Comparison of ENCODE assay signal across 14 mouse cellular contexts in the genomic region with DNA sequence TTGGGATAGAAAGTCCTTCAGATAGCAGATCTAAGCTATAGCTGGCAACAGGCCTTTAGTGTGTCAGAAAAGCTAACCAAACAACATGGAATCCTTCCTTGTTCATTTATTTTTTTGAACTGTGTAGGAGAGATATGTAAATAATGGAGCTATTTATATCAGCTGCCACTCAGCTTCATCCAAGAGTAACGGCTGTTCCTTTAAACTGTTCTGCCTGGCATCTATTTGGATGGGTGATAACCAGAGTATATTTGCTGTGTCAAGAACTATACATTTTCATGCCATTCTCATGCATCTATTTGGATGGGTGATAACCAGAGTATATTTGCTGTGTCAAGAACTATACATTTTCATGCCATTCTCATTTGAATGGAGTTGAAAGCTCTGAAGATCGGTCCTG.
"Had no signal": no experiment of that assay in that cellular context is flagged by ENCODE, and none has a peak within 500 bp of the region (broad histone marks: within the 10 kb centered on the region; RNA-seq: fewer than 3 reads in every experiment).

No protein-coding gene starts in this region.

- H3K36me3 ChIP-seq: limb, embryonic 10.5 days; liver, embryonic 15.5 days; midbrain, embryonic 13.5 days had no signal

- H3K4me3 ChIP-seq: left cerebral cortex, adult 2 months; limb, embryonic 10.5 days; liver, embryonic 15.5 days; megakaryocyte, embryonic 14.5 days; midbrain, embryonic 13.5 days had no signal

- ATAC-seq: midbrain, embryonic 13.5 days had no signal

- H3K27ac ChIP-seq: left cerebral cortex, adult 2 months; limb, embryonic 10.5 days; liver, embryonic 15.5 days; macrophage; midbrain, embryonic 13.5 days had no signal

- H3K4me2 ChIP-seq: liver, embryonic 11.5 days; liver, embryonic 15.5 days; lung, embryonic 14.5 days; midbrain, embryonic 13.5 days had no signal

- H3K9me3 ChIP-seq: limb, embryonic 10.5 days; liver, embryonic 15.5 days; midbrain, embryonic 13.5 days had no signal

- H3K4me1 ChIP-seq: limb, embryonic 10.5 days; liver, embryonic 15.5 days; megakaryocyte, embryonic 14.5 days; midbrain, embryonic 13.5 days had no signal

- DNase-seq: kidney, adult 8-10 months; kidney, postnatal 25 days; lung, embryonic 14.5 days; lung, postnatal 10 days; right cerebral cortex, postnatal 14 days; thymus, adult 2 months; thymus, postnatal 25 days had no signal

- H3K27me3 ChIP-seq: liver, embryonic 15.5 days; megakaryocyte, embryonic 14.5 days; midbrain, embryonic 13.5 days had no signal

- H3K9ac ChIP-seq: liver, embryonic 15.5 days; lung, embryonic 14.5 days; midbrain, embryonic 13.5 days had no signal
